Mouse (Mus musculus): ENCODE measurements around the gene Gm13697.
"Not testable (repeated sequence)": the region's sequence is repeated elsewhere in the genome, so short reads cannot be mapped to it uniquely, and the experiment has no call there.

The Gm13697 gene

DNA sequence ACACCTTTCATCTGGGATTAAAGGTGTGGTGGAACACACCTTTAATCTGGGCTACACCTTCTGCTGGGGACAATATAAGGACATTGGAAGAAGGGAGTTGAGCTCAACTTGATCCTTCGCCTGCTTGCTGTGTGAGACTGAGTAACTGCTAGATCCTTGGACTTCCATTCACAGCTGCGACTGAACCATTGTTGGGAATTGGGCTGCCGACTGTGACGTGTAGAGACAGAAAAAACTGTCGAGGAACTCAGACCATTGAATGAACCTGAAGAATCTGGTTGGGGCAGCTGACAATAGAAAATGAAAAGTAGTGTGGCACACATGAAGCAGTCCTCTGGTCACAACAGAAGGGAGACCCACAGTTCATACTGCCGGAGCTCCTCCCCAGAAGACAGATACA, at the start of gene Gm13697:
Gene Gm13697, plus strand, starts transcription at position 301 of the 400 bp plus-strand sequence.
- not testable (repeated sequence) for DNase-seq

DNA sequence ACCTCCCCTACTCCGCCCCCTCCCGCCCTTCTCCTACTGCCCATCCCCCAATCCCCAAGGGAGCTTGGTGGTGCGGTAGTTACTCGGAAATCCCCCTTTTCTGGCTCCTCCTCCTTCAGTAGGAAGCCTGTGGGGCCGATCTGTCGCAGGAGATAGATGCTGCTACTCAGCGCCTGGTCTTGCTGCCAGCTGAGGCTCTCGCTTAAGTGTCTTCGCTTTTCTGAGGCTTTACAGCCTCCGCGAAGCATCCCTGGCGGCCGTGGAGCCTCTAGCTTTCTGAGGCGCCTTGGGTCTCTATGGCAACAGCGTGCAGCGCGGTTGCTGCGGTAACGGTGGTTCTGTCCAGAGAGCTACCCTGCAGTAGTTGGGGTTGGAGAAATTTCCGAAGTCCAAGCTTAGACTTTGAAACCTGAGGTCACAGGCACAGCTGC, 43.6 kb upstream of the Gm13697 start, which contains the start of gene Zswim2:
Gene Zswim2, minus strand, starts transcription at position 298 of the 431 bp plus-strand sequence.
- DNase-seq: peak; percentile 34 to 37

DNA sequence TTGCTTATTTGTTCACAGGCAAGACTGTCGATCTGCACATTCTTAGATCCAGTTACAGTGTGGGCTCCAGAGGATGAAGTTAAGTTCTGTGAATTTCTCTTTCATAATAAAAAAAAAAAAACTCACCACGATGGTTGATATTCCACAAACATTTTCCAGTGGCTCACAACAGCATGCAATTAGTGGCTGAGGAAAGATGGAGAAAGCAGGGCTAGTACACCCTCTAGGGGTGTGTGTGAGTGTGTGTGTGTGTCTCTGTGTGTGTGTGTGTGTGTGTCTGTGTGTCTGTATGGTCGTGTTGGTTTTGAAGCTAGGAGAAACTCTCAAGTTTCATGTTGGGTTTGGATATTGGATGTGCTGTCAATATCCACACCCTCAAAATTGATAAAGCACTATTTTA, 43.2 kb upstream of the Gm13697 start:
- DNase-seq: no peak

DNA sequence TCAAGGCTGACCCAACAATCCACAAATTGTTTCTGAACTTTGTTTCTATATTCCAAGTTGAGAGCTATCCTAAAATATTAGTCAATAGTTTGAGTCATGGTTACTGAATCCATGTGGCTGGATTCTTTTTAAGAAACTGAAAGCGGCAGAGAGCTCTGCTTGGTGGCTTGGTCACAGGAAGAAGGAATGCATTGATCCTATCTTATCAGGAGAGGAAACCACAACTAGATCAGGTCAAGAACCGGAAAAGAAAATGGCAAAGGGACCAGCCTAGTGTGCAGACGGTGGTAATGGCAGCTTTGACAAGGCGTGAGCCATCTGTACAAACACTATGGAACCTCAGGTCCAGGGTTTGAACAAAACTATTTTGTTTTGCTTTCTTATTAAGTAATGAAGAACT, 42.8 kb upstream of the Gm13697 start:
- no peak for DNase-seq

DNA sequence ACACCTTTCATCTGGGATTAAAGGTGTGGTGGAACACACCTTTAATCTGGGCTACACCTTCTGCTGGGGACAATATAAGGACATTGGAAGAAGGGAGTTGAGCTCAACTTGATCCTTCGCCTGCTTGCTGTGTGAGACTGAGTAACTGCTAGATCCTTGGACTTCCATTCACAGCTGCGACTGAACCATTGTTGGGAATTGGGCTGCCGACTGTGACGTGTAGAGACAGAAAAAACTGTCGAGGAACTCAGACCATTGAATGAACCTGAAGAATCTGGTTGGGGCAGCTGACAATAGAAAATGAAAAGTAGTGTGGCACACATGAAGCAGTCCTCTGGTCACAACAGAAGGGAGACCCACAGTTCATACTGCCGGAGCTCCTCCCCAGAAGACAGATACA, 29.1 kb upstream of the Gm13697 start, which contains the start of gene Gm13698:
Gene Gm13698, plus strand, starts transcription at position 301 of the 400 bp plus-strand sequence.
- not testable (repeated sequence) for DNase-seq

DNA sequence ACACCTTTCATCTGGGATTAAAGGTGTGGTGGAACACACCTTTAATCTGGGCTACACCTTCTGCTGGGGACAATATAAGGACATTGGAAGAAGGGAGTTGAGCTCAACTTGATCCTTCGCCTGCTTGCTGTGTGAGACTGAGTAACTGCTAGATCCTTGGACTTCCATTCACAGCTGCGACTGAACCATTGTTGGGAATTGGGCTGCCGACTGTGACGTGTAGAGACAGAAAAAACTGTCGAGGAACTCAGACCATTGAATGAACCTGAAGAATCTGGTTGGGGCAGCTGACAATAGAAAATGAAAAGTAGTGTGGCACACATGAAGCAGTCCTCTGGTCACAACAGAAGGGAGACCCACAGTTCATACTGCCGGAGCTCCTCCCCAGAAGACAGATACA, 23.3 kb upstream of the Gm13697 start, which contains the start of gene Gm13693:
Gene Gm13693, plus strand, starts transcription at position 301 of the 400 bp plus-strand sequence.
- not testable (repeated sequence) for DNase-seq

DNA sequence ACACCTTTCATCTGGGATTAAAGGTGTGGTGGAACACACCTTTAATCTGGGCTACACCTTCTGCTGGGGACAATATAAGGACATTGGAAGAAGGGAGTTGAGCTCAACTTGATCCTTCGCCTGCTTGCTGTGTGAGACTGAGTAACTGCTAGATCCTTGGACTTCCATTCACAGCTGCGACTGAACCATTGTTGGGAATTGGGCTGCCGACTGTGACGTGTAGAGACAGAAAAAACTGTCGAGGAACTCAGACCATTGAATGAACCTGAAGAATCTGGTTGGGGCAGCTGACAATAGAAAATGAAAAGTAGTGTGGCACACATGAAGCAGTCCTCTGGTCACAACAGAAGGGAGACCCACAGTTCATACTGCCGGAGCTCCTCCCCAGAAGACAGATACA, 17.5 kb upstream of the Gm13697 start, which contains the start of gene Gm13695:
Gene Gm13695, plus strand, starts transcription at position 301 of the 400 bp plus-strand sequence.
- DNase-seq: not testable (repeated sequence)

DNA sequence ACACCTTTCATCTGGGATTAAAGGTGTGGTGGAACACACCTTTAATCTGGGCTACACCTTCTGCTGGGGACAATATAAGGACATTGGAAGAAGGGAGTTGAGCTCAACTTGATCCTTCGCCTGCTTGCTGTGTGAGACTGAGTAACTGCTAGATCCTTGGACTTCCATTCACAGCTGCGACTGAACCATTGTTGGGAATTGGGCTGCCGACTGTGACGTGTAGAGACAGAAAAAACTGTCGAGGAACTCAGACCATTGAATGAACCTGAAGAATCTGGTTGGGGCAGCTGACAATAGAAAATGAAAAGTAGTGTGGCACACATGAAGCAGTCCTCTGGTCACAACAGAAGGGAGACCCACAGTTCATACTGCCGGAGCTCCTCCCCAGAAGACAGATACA, 11.7 kb upstream of the Gm13697 start, which contains the start of gene Gm13696:
Gene Gm13696, plus strand, starts transcription at position 301 of the 400 bp plus-strand sequence.
- DNase-seq: not testable (repeated sequence)

DNA sequence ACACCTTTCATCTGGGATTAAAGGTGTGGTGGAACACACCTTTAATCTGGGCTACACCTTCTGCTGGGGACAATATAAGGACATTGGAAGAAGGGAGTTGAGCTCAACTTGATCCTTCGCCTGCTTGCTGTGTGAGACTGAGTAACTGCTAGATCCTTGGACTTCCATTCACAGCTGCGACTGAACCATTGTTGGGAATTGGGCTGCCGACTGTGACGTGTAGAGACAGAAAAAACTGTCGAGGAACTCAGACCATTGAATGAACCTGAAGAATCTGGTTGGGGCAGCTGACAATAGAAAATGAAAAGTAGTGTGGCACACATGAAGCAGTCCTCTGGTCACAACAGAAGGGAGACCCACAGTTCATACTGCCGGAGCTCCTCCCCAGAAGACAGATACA, 5.9 kb upstream of the Gm13697 start, which contains the start of gene Gm13694:
Gene Gm13694, plus strand, starts transcription at position 301 of the 400 bp plus-strand sequence.
- DNase-seq: not testable (repeated sequence)

DNA sequence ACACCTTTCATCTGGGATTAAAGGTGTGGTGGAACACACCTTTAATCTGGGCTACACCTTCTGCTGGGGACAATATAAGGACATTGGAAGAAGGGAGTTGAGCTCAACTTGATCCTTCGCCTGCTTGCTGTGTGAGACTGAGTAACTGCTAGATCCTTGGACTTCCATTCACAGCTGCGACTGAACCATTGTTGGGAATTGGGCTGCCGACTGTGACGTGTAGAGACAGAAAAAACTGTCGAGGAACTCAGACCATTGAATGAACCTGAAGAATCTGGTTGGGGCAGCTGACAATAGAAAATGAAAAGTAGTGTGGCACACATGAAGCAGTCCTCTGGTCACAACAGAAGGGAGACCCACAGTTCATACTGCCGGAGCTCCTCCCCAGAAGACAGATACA, 5.7 kb downstream of the Gm13697 start, which contains the start of gene Gm13691:
Gene Gm13691, plus strand, starts transcription at position 301 of the 400 bp plus-strand sequence.
- DNase-seq: not testable (repeated sequence)

DNA sequence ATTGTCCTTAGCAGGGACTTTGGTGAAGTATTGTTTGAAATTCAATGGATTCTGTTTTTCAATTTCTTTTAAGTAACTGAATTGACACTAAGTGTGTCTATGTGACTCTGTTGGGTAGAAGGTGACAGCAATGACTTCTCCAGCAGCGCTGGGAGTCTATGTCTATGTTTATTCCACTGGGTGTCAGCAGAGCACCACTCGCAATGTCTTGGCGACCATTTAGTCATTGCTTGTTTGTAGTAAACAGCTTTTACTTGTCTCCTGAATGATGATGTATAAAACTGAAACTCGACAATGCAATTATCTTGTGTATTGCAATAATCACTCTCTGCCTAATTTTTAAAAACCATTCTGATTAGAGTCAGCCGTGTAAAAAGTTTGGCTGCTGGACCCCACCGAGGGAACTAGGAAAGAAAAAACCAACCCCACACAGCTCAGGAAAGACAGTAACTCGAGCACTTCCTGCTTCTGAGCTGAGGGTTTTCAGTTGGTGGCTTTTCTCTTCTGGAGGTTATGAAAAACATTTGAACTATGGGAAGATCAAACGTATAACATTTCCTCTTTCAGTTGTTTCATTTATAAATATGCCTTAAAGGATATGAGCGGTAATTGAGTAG, 9.2 kb downstream of the Gm13697 start:
- DNase-seq: peak in 1 of 2 experiments; percentile 32

DNA sequence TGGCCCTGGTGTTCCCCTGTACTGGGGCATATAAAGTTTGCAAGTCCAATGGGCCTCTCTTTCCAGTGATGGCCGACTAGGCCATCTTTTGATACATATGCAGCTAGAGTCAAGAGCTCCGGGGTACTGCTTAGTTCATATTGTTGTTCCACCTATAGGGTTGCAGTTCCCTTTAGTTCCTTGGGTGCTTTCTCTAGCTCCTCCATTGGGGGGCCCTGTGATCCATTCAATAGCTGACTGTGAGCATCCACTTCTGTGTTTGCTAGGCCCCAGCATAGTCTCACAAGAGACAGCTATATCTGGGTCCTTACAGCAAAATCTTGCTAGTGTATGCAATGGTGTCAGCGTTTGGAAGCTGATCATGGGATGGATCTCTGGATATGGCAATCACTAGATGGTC, 10.0 kb downstream of the Gm13697 start:
- DNase-seq: not testable (repeated sequence)

DNA sequence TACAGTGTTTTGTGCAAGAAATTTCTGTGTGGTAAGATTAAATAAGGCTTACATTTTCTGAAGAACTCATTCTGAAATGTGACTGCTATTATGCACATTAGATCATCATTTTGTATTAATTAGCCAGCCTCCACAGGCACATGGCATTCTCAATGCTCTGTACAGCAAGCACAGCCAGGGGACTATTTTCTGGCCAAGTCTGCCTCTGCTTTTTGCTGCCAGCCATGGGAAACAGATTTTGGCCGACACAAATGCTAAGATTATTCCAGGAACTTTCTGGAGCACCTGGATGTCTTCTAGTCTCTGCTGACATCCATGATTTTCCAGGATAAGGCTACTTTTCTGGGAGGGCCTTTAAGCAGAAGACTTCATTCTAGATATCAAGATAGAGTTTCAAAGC, 24.4 kb downstream of the Gm13697 start:
- DNase-seq: no peak

DNA sequence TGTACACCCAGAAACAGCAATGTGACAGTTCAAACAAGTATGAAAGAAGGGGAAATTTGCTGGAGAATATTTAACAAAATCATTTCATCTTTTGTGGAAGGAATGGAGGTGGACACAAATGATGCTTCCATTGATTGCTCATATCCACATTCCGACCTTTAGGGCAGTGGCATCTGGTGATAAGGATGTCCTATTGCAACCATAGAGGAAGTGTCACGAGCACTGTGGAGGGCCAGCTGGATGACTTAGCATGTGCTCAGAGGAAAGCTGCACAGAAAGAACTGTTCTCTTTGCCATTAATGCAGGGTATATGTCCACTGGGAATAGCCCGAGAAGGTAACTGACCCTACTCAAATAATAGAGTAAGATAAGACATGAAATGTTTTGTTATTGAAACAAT, 25.3 kb downstream of the Gm13697 start:
- DNase-seq: no peak

DNA sequence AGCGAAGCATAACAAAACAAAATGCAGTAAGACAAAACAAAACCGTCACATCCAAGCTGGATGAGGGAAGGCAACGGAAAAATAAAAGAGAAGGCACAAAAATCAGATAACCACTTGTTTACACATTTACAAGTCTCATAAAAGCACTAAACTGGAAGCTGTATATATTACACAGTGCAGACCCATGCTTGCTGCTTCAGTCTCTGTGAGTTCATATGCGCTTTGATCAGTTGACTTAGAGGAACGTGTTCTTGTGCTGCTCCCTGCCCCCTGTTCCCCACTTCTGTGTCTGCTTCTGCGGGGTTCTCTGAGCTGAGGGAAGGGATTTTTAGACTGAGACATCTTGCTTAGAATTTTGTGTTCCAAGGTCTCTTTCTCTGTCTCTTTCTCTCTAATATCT, 30.0 kb downstream of the Gm13697 start:
- DNase-seq: no peak

DNA sequence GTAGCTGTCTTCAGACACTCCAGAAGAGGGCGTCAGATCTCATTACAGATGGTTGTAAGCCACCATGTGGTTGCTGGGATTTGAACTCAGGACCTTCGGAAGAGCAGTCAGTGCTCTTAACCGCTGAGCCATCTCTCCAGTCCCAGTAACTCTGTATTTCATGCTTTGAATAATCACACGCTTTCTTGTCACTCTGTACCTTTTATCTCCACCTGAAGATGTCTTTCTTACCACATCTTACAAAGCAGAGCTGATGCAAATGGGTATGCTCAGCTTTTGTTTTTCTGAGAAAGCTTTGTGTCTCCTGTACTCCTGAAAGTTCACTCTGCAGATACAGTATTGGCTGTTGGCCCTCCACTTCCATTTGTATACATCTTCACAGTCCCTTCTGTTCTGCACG, 31.7 kb downstream of the Gm13697 start:
- DNase-seq: not testable (repeated sequence)

DNA sequence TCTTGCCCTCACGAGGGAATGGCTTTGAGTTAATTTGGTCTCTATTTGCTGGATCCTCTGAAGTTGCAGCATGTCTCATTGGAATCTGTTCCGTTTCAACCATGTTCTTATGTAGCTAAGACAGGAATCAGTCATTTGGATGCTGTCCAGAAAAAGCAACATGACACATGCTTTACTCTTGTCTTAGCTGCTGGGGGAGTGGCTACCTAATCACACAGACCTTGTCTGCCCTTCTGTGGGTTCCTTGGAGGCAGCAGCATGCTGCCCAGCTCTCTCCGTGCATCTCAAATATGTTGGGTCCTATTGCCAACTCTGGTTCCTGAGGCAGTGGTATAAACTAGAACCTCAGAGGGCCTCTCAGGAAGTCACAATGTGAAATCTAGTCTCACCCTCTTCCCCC, 33.8 kb downstream of the Gm13697 start:
- DNase-seq: no peak

DNA sequence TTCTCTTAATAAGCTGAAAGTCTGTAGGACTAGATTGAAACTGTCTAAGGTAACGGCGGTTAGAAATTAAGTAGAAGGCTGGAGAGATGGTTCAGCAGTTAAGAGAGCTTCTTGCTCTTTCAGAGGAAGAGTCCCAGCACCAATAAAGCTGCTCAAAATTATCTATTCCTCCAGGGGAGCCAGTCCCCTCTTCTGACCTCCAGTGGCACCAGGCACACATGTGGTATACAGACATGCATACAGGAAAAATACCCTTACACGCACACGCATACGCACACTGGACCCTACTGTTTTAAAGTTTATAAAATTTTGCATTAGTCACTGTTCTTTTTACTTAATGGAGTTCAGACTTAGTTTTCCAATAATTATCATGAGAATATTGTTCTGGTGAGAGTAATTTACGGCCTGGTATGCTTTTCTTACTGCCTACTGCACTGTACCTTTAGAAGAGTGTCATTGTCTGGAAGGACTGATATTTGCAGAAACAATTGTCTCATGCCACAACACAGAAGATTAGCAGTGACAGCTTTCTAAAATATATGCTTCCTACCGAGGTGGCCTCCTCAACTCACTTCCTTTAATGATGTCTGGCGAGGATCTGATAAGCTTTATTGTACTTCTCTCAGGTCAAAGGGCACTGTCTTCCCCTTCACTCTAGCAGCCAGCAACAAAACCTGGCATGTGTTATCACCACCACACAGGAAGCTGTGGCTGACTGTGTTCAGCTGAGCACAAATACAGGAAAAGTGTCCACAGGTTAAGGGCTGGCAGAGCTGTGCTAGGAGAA, 35.2 kb downstream of the Gm13697 start:
- DNase-seq: peak; percentile 35 to 66

DNA sequence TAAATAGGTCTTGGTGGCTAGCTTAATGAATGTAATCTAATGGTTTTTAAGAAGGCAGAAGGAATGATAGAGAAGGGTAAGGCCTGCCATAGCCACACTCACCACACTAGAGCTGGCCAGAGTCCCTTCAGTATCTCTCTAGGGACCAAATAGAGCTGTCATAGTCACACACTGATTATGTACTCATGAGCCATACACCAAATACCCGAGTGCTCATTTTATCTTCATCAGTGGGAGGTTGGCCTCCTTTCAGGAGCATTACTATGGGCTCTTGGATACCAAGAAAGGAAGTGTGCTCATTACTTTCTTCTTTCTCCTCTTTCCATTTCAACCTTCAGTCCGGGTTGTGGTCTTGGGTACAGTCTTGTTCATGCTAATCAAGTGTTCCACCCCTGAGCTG, 37.4 kb downstream of the Gm13697 start:
- no peak for DNase-seq

DNA sequence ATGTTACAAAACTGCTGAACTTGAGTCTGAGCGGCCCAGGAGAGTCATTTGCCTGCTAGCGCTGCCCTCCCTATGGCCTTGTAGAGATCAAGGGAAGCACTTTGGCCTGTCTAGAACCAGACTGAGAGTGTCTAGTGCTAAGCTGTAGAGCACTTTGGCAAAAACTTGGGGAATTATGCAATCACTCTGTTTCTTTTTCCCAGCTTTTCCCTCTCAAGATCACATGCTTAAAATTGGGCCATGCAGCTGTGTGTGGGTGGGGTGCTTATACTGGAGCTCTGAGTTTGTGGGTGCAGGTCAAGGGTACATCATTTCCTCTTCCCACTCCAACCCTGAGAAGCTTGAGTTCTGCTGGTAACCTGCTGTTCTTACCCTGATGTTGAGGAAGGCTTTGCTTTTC, 38.4 kb downstream of the Gm13697 start:
- DNase-seq: peak; percentile 26 to 44

DNA sequence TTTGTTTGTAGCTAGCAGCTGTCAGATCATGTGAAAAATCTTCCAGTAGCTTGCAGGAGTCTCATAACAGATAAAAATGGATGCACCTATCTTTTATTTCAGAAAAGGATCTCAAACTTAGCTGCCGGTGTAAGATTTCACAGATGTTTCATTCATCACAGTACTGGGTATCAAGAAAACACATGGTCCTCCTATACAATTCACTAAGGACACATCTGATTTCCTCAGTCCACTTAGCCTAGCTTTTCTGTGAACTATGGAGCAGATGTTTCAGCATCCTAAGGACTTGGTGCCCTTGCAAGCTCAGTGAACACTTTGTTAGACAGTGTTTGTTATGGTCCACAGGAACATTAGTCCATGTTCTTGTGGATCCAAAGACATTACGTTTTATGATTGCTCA, 38.8 kb downstream of the Gm13697 start:
- no peak for DNase-seq

DNA sequence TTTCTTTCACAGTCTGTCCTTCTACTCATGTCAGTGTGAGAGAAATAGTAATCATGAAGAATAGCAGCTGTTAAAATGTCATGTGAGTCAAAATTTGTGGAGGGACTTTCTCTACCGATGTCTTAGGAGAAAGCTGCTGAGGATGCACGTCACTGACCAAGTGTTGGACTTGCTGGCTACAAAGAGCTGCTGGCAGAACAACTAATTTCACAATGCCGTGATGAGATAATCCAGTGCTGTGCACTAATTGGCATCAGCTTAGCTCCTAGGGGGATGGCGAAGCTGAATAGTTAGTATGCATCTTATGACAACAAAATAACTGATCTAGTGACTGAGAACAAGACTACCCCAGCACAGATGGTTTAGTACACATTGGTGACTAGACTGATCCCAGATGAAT, 40.7 kb downstream of the Gm13697 start:
- peak in 1 of 2 experiments; percentile 26 for DNase-seq

DNA sequence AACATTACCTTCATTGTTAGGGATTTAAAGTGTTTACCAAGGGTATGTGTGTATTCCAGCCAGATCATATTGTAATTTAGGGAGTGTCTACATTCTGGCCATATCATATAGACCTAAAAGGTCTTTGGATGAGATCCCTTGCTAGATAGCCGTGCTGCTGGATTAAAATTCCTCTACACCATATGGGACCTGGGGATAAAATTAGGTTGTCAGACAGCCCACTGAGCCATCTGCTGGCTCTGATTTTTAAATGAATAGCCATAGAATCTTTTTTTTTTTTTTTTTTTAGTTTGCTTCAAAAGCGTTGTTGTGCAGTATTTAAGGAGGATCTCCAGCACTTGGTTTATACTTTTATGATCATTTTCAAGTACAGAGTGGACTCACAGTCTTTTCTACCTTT, 48.0 kb downstream of the Gm13697 start:
- DNase-seq: no peak

DNA sequence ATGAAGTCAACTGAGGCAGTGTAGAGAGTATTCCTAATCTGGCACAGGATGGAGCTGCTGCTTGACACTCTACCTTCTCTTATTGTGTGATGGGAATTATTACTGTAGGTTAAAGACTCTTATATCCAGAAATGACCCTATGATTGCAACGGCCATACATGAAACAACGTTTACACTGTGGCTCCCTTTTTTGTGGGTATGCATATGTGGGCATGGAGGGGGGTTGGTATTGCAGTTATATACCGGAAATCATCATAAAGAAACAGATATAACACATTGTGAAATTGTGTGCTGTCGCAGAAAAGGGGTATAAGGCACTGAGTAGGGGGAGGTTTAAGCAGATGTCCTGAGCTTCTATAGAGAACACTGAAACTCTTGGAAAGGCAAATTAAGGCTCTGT, 51.5 kb downstream of the Gm13697 start:
- no peak for DNase-seq

All from lung, postnatal 4 days (tissue).